Mouse (Mus musculus): ENCODE data around the gene Pbld1.

DNA sequence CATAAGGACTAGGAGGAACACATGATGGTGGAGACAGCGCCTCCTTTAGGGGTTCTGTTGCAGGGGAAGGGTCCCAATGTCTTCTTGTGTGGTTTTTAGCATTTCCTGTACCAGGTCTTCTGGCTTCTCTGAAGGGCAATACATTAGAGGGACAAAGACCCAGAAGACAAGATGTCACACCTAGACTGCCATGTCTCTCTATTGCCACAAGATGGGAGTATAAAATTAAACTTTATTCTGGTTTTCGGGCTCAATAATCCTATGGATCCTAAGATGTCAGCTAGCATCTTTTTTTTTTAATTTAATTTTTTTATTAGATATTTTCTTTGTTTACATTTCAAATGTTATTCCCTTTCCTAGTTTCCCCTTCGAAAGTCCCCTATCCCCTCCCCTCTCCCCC, 16.8 kb upstream of the Pbld1 start:
- TF ChIP-seq TAL1 (IDR thresholded peaks at IDR 0.05; ENCODE audit: low read length) (no peak), GATA1 (IDR thresholded peaks at IDR 0.05; ENCODE audit: low read length) (no peak)

Measured in erythroblast, embryonic 14.5 days (primary cell).